Mouse (Mus musculus) spleen, embryonic (tissue): Measurements from ENCODE around the gene Rangrf.
"Not testable (repeated sequence)": the region's sequence is repeated elsewhere in the genome, so short reads cannot be mapped to it uniquely, and the experiment has no call there.

Source experiments
- CTCF ChIA-PET: fragments of 350-600 bp; sonication (Branson Sonifier 250); formaldehyde crosslinking; loops from one replicate; lab custom pipeline; 2022; lab: Charles Lee

The Rangrf gene

DNA sequence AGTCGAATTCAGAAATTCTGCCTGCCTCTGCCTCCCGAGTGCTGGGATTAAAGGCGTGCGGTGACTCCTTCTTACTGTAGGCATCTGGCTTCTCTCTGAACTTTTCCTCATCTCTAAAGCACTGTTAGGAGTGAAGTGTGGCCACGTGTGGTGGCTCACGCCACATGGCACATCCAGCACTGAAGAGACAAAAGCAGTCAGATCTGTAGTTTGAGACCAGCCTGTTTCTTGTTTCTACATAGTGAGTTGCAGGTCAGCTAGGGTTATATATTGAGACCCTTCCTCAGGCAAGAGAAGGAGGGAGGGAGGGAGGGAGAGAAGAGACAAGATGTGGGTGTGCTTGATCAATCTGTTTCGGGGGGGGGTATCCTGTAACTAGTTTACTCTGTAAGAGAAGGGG, at the start of gene Rangrf:
Gene Rangrf (minus strand): TSS at position 101 of the 400 bp plus-strand sequence.
- CTCF ChIA-PET: interaction anchor here (0.7 kb wide), 1 partner anchor 66 kb away, joined by 4 read pairs; no protein-coding TSS in a partner anchor

GRCm38 (mm10) chr11:69020691-69021090, 45.7 kb upstream of the Rangrf start:
- CTCF ChIA-PET: no interaction called here

- CTCF ChIA-PET: interaction anchor here (0.5 kb wide), 1 partner anchor 44 kb away, joined by 4 read pairs; no protein-coding TSS in a partner anchor
Observed at GRCm38 (mm10) chr11:69016755-69017154, 41.8 kb upstream of the Rangrf start.

DNA sequence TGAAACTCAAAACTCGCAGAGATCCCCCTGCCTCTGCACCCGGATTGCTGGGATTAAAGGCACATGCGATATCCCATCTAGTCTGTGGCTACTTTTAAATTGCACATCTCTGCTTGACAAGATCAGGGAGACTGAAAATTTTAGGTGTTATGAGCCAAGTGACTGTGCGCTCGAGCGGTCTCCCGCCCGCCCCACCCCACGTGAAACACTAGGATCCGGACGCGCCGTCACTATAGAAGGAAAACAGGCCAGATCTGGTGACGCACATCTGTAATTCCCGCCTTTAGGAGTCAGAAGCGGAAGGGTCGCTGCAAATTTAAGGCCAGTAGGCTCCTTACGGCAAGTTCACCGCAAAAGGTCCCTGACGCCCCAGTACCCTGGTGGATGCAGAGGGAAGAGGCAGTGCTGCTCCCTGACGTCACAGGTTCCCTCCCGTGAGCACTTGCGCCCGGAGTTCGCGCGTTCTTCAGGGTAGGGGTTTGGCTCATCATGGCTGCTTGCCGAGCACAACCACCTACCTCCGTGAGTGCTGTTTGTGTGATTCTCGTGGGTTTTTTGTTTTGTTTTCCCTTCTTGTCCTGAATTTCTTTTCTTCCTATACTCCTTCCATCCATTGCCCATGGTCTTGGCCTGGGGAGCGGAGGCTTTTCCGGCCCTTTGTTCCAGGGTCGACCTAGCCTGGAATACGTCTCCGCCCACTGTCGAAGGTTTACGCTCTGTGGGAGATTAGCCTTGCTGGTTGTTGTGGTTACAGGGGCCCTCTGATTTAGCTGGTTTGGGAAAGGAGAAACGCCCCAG, 40.9 kb upstream of the Rangrf start, which contains the start of gene Ctc1:
Gene Ctc1 (plus strand): TSS at position 268 of the 798 bp plus-strand sequence.
- CTCF ChIA-PET: interaction anchor here (0.5 kb wide), 1 partner anchor 45 kb away, joined by 4 read pairs; no protein-coding TSS in a partner anchor

DNA sequence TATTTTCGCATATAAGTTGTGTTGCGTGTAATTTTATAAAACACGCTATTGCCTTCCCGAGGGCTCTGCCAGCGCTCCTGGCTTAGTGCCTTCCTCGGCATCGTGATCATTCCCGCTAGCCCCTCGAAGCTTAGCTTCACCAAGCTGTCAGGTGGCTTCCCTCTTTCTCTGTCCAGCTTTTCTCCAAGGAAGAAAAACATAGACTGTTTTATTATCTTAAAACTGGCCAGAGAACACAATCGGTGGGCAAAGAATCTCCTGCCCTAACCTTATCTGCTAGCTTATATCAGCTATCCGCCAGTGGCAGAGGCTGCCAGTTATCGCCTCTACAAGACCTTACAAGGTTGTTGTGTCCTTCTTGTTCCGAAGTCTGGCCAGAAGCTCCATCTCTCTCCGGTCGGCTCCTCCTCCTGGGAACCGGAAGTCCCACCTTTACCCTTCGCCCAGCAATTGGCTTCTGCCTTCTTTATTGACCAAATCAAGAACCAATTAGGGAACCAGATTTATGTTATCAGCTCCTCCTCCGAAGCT, 37.2 kb upstream of the Rangrf start:
- CTCF ChIA-PET: interaction anchor here (1.1 kb wide), 1 partner anchor 17 kb away, joined by 3 read pairs; no protein-coding TSS in a partner anchor

DNA sequence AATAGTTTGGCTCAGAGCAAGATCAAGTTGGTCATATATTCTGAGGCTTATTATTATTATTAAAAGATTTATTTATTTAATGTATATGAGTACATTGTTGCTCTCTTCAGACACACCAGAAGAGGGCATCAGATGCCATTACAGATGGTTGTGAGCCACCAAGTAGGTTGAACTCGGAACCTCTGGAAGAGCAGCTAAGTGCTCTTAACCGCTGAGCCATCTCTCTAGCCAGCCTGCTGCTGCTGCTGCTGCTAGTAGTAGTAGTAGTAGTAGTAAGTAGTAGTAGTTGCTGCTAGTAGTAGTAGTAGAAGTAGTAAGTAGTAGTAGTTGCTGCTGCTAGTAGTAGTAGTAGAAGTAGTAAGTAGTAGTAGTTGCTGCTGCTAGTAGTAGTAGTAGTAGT, 36.5 kb upstream of the Rangrf start:
- CTCF ChIA-PET: not testable (repeated sequence)

DNA sequence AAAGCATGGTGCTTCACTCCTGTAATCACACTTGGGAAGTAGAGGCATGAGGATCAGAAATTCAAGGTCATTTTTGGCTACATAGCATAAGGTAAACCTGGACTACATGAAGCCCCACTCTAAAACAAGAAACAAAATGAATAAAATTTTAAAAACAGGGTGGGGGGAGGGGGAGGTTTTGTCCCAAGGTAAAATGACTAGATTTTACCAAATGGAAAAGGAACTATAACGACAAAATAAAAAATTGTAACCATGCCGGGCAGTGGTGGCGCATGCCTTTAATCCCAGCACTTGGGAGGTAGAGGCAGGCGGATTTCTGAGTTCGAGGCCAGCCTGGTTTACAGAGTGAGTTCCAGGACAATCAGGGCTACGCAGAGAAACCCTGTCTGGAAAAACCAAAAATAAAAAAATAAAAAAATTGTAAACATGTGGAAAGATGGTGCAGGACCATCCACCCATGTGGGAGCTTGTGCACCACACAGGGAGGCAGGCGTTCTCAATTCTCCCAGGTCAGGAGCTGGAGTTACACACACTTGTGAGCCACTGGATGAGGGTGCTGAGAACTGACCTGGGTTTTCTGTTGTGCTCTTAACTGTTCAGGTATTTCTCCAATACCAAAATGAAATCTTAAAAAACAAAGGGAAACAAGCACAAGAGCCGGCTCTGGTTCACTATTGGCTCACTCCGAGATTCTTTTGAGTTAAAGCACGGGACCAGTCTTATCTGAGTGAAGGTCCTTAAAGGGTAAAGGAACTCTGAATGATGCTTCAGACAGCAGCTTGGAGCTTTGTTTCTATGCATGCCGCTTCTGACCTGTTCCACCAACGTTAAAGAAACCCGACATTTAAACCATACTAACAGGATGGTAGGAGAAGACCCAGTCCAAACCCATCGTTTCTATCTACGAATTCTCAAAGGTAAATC, 35.7 kb upstream of the Rangrf start:
- CTCF ChIA-PET: no interaction called here

DNA sequence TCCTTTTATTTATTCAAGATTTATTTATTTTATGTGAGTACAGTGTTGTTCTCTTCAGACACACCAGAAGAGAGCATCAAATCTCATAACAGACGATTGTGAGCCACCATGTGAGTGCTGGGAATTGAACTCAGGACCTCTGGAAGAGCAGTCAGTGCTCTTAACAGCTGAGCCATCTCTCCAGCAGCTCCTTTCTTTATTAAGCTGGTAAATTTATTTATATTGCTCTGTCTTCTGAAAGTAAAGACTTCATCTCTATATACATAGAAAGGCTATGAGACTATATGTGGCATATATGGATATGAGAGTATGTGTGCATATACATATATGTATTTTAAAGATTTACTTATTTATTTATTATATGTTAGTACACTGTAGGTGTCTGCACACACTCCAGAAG, 34.5 kb upstream of the Rangrf start:
- CTCF ChIA-PET: interaction anchor here (0.7 kb wide), 2 partner anchors 28 to 1956 kb away, joined by 3 to 5 read pairs; no protein-coding TSS in a partner anchor

DNA sequence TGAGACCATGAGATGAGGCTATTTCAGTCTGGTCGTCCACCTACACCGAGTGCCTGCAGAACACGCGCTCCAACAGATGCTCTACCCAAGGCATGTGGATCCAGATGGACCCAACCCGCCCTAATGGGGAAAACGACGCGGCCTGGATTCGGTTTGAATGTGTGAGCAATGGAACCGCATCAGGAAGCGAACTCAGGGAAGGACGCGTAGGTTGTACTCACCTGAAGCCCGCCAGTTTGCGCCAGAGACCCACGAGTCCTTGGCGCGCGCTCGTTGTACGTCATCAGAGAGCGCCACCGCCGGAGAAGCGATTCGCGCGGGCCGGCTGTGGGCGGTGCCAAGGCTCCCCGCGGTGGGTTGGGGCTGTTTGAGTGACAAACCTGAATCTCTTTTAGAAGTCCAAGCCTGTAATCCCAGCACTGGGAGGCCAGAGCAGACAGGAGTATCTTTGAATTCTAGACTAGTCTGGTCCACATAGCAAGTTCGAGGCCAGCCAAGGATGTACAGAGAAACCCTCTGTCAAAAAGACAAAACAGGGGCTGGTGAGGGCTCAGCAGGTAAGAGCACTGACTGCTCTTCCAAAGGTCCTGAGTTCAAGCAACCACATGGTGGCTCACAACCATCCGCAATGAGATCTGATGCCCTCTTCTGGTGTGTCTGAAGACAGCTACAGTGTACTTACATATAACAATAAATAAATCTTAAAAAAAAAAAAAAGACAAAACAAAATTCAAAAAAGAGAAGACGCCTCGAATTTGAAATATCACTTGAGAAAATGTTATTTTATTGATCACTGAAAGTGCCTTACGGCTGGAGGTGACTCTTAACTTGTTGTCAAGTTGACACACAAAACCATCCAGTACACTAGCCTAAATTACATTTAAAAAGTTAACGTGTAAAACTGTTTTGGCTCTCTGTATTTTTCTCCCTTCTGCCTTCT, 33.5 kb upstream of the Rangrf start, which contains the start of gene Pfas:
Gene Pfas (minus strand): TSS at position 279 of the 940 bp plus-strand sequence.
- CTCF ChIA-PET: no interaction called here

GRCm38 (mm10) chr11:69006575-69006974, 31.6 kb upstream of the Rangrf start:
- CTCF ChIA-PET: interaction anchor here (0.5 kb wide), 1 partner anchor 982 kb away, joined by 3 read pairs; no protein-coding TSS in a partner anchor

GRCm38 (mm10) chr11:69005193-69005592, 30.2 kb upstream of the Rangrf start:
- CTCF ChIA-PET: interaction anchor here (0.6 kb wide), 1 partner anchor 193 kb away, joined by 3 read pairs; no protein-coding TSS in a partner anchor

- CTCF ChIA-PET: interaction anchor here (0.5 kb wide), 1 partner anchor 146 kb away, joined by 10 read pairs; no protein-coding TSS in a partner anchor
Observed at GRCm38 (mm10) chr11:69003592-69003991, 28.6 kb upstream of the Rangrf start.

DNA sequence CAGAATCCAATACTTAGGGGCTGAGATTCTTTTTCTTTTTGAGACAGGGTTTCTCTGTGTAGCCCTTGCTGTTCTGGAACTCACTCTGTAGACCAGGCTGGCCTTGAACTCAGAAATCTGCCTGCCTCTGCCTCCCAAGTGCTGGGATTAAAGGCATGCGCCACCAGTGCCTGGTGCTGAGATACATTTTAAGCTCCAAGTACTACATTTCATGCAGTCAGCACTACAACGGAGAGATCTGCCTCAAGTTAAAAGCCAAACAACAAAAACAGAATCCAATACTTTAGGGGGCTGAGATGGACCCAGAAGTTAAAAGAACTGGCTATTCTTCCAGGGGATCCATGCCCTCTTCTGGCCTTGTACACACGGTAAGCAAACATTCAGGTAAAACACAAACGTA, 27.8 kb upstream of the Rangrf start:
- CTCF ChIA-PET: not testable (repeated sequence)

DNA sequence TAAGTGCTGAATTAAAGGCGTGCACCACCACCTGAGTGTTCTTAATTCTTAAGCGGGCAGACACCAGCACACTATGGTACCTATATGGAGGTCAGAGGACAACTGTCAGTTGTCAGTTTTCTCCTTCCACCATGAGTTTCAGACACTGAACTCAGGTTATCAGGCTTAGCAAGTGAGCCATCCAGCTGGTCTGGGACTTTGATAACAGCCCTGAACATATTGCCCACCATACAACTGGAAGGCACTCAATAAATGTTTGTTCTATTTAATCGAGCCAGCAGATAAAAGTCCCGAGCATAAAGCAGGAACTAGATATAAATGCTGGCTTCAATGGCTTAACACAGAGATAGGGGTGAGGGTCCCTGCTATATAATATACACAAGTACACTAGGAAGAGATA, 22.1 kb upstream of the Rangrf start:
- CTCF ChIA-PET: no interaction called here

- CTCF ChIA-PET: no interaction called here
Observed at GRCm38 (mm10) chr11:68994377-68994776, 19.4 kb upstream of the Rangrf start.

- CTCF ChIA-PET: no interaction called here
Observed at GRCm38 (mm10) chr11:68993122-68993521, 18.1 kb upstream of the Rangrf start.

DNA sequence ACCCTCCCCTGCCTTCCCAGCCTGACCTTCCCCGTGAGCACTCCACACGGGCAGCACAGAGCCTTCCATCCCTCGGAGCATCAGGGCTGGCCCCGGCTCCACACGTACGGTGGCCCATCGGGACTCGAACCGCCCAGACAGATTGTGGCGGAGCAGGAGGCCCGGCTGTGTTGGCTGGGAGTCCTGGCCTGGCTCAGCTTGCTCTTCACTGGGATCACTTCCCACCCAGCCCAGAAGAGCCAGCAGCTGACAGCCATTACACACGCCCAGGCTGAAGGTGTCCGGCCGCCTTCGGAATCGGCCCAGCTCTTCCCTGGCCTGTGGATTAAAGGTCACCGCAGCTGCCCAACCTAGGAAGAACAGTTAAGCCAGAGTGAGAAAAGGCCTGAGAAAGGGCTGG, 13.4 kb upstream of the Rangrf start:
- CTCF ChIA-PET: no interaction called here

DNA sequence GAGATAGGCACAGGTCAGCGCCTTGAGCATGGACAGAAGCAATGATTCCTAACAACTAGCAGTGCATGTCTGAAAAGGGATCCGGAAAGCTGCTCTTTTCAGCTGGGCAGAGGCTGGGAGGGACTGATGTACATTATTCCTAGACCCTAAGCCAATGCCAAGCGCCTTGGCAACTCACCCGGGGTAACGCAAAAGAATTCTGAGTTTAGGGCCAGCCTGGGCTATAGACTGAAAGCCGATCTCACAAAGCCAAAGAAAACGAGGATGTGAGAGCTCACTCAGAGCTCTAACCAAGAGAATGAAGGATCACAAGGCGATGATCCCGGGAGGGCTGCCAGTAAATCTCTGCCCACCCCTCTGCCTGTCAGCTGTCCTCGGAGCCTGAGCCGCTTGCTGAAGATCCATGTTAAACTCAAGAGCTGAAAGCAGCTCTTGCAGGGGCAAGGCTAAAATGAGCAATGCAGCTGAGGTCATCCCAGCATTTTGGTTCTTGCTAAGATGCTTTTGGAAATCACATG, 12.4 kb upstream of the Rangrf start:
- CTCF ChIA-PET: no interaction called here

DNA sequence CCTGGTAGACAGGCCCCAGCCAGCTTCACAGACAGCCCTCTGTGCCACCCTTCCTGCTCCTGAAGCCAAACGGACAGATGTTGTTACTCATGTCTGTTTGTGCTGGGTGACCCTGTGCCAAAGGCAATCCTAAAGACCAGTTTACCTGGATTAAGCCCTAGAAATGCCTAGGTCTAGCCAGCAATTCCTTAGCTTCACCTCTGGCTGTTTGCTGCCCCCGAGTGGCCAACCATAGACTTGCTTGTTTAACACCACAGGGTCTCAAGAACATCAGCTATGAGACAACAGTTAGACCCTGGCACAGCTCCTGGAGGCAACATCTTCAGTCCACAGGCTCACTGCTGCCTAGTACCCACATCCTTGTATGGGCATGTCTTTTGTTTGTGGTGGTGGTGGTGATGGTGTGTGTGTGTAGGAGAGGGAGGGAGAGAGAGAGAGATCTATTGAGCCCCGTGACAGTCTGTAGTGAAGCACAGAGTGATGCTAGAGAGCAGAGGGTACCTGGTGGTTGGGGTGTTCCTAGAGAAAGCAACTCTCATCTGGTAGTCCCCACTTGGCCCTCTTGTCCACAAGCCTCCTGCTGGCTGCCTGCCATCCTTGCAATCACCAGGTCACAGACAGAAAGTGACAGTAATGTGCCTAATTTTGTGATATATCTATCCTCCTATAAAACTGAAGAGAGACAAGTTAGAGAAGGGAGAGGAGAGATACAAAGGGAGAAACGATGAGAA, 7.8 kb upstream of the Rangrf start:
- CTCF ChIA-PET: interaction anchor here (3.4 kb wide), 1 partner anchor 15 kb away, joined by 22 read pairs; the partner anchor contains the start of gene Slc25a35
